Mouse (Mus musculus): ENCODE measurements around the gene Mepce.

DNA sequence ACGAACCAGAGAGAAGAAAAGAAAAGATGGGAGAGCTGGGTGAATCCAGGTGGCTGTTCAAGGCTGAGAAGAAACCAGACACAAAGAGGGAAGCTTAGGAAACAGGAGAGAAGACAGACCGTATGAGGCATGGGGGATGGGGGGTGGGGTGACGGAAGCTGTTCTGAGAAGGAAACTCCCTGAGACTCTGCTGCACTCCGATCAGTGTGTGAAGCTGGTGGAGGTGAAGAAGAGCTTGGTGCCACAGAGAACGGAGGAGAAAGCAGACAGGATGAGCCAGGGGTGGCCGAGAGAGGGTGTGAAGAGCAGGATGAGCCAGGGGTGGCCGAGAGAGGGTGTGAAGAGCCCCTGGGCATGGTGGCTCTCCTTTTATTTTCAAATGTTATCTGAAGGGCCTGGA, 39.0 kb upstream of the Mepce start:
- no peak for TF ChIP-seq CTCF (IDR thresholded peaks at IDR 0.05; ENCODE audit: low read depth, low read length)
- TF ChIP-seq POLR2A (IDR thresholded peaks at IDR 0.05; ENCODE audit: borderline replicate concordance, low read depth, low read length), result no peak
